Mouse (Mus musculus) liver, postnatal 0 days (tissue): ENCODE measurements around the gene Igfbp3. TPM values are rescaled to one million over a fixed set of nuclear protein-coding genes. Genes with fewer than 3 reads are reported as not detected.
"Not testable (repeated sequence)": the region's sequence is repeated elsewhere in the genome, so short reads cannot be mapped to it uniquely, and the experiment has no call there.

Experiments
- ATAC-seq: fragments of 200-750 bp; cut with Nextera tagmentation; 2 replicates; pipeline ENCODE4 v1.8.0; 2017; ENCODE audit warnings: mild to moderate bottlenecking, moderate library complexity
- DNase-seq: peaks from one replicate; pipeline ENCODE4 v3.0.0-alpha.2; 2016
- H3K27ac ChIP-seq: fragments of 300-500 bp; sonication (generic); 2 replicates; pipeline ENCODE4 v1.5.1; 2014; ENCODE audit warnings: antibody characterized with exemption, moderate library complexity, mild to moderate bottlenecking, low read depth
- H3K27me3 ChIP-seq: fragments of 300-500 bp; sonication (generic); 2 replicates; pipeline ENCODE4 v1.6.1; 2014; ENCODE audit warnings: low read length, control low read depth, mixed read lengths; ENCODE audit not compliant: insufficient read depth
- H3K36me3 ChIP-seq: fragments of 300-500 bp; sonication (generic); replicated peaks from 2 replicates; pipeline ENCODE4 v1.6.1; 2014; ENCODE audit warnings: mild to moderate bottlenecking, control low read depth, low read length, moderate library complexity, mixed read lengths; ENCODE audit not compliant: insufficient read depth
- H3K4me1 ChIP-seq: fragments of 300-500 bp; sonication (generic); 2 replicates; pipeline ENCODE4 v1.6.1; 2014; ENCODE audit warnings: antibody characterized with exemption, mild to moderate bottlenecking, control low read depth; ENCODE audit not compliant: insufficient read depth
- H3K4me2 ChIP-seq: fragments of 300-500 bp; sonication (generic); 2 replicates; pipeline ENCODE4 v1.6.1; 2014; ENCODE audit warnings: low read depth, mild to moderate bottlenecking, low read length, moderate library complexity, mixed read lengths
- H3K4me3 ChIP-seq: fragments of 300-500 bp; sonication (generic); 2 replicates; pipeline ENCODE4 v1.5.1; 2014; ENCODE audit warnings: low read depth, low read length
- H3K9ac ChIP-seq: fragments of 300-500 bp; sonication (generic); replicated peaks from 2 replicates; pipeline ENCODE4 v1.6.1; 2014; ENCODE audit warnings: mild to moderate bottlenecking, moderate library complexity
- H3K9me3 ChIP-seq: fragments of 300-500 bp; sonication (generic); 2 replicates; pipeline ENCODE4 v1.6.1; 2016; ENCODE audit warnings: mild to moderate bottlenecking, control low read depth, low read length, mixed read lengths
- CTCF ChIP-seq: sonication (generic); IDR thresholded peaks from 2 replicates; pipeline ENCODE4 v1.5.1; 2016; ENCODE audit warnings: antibody characterized with exemption, low read depth
- EP300 ChIP-seq: IDR thresholded peaks from 2 replicates; pipeline ENCODE4 v1.6.1; 2016; ENCODE audit warnings: antibody characterized with exemption, low read depth, mild to moderate bottlenecking
- WGBS: fragments of 180-500 bp; shearing (Covaris S2); extraction: QIAGEN DNeasy Blood & Tissue Kit; methylation state at CpG from one replicate; pipeline ENCODE4 v1.1.7; 2014; ENCODE audit not compliant: insufficient replicate concordance; 5-methylcytosine and 5-hydroxymethylcytosine counted together
- polyA plus RNA-seq: library from polyadenylated mRNA; unstranded; fragments of >200 nt; fragmentation: Nextera tagmentation; extraction: Ambion mirVana; gene quantifications from 2 replicates; pipeline ENCODE4 v1.2.1, GENCODE M21; 2015

Igfbp3 gene
- polyA plus RNA-seq, 1 experiment from 2014 or later = 27.4 TPM

GRCm38 (mm10) chr11:7228107-7228506, 14.4 kb upstream of the Igfbp3 start:
- Histone ChIP-seq H3K4me1 (no peaks in the 10 kb centered on the region), H3K9me3 (no peaks in the 10 kb centered on the region), H3K4me2 (no peak overlapping the region), H3K36me3 (no peaks in the 10 kb centered on the region), H3K4me3 (no peak overlapping the region), H3K27me3 (no peaks in the 10 kb centered on the region), H3K9ac (no peak overlapping the region), H3K27ac (no peak overlapping the region)
- DNase-seq = no peak
- TF ChIP-seq EP300 = no peak
- TF ChIP-seq CTCF = no peak
- 74% methylated on average over 4 of the region's 4 CpGs for WGBS
- no peak for ATAC-seq

- TF ChIP-seq CTCF (no peak), EP300 (no peak)
- ATAC-seq (no peak), DNase-seq (no peak)
- Histone ChIP-seq H3K4me1 (no peaks in the 10 kb centered on the region), H3K4me3 (no peak overlapping the region), H3K27me3 (no peaks in the 10 kb centered on the region), H3K27ac (no peak overlapping the region), H3K9ac (no peak overlapping the region), H3K9me3 (no peaks in the 10 kb centered on the region), H3K36me3 (no peaks in the 10 kb centered on the region), H3K4me2 (no peak overlapping the region)
- WGBS = 75% methylated on average over 7 of the region's 7 CpGs
Measured at GRCm38 (mm10) chr11:7226810-7227550, 13.3 kb upstream of the Igfbp3 start.

- no peak overlapping the region for H3K4me2 ChIP-seq
- H3K27me3 ChIP-seq = no peaks in the 10 kb centered on the region
- no peak overlapping the region for H3K9ac ChIP-seq
- H3K36me3 ChIP-seq = no peaks in the 10 kb centered on the region
- DNase-seq (no peak), ATAC-seq (no peak)
- no peak overlapping the region for H3K27ac ChIP-seq
- H3K4me3 ChIP-seq = no peak overlapping the region
- no peak for TF ChIP-seq CTCF
- TF ChIP-seq EP300 = no peak
- H3K4me1 ChIP-seq = no peaks in the 10 kb centered on the region
- no peaks in the 10 kb centered on the region for H3K9me3 ChIP-seq
- WGBS = 72% methylated on average over 2 of the region's 2 CpGs
Measured at GRCm38 (mm10) chr11:7226200-7226599, 12.5 kb upstream of the Igfbp3 start.

GRCm38 (mm10) chr11:7221826-7222225, 8.1 kb upstream of the Igfbp3 start:
- not testable (repeated sequence) for H3K4me3 ChIP-seq, H3K4me2 ChIP-seq, ATAC-seq, H3K36me3 ChIP-seq, H3K27me3 ChIP-seq, H3K9me3 ChIP-seq, H3K9ac ChIP-seq, H3K27ac ChIP-seq, H3K4me1 ChIP-seq, DNase-seq
- WGBS = 66% methylated on average over 8 of the region's 8 CpGs
- peak; percentile 31 for TF ChIP-seq CTCF

- Histone ChIP-seq H3K4me1 (no peaks in the 10 kb centered on the region), H3K9me3 (no peaks in the 10 kb centered on the region), H3K4me3 (no peak overlapping the region), H3K36me3 (no peaks in the 10 kb centered on the region), H3K9ac (no peak overlapping the region), H3K4me2 (no peak overlapping the region), H3K27ac (no peak overlapping the region), H3K27me3 (peaks cover 39% of the 10 kb centered on the region)
- peak; percentile 54 for DNase-seq
- TF ChIP-seq CTCF = peak; percentile 64
- no peak for TF ChIP-seq EP300
- 12% methylated on average over 8 of the region's 8 CpGs for WGBS
- ATAC-seq = no peak
Measured at GRCm38 (mm10) chr11:7215703-7216102, 2.0 kb upstream of the Igfbp3 start.

GRCm38 (mm10) chr11:7214761-7215160, 1.0 kb upstream of the Igfbp3 start:
- DNase-seq = no peak
- Histone ChIP-seq H3K4me2 (no peak overlapping the region), H3K27ac (no peak overlapping the region), H3K36me3 (no peaks in the 10 kb centered on the region), H3K9ac (no peak overlapping the region), H3K4me3 (no peak overlapping the region), H3K27me3 (peaks cover 39% of the 10 kb centered on the region), H3K4me1 (no peaks in the 10 kb centered on the region), H3K9me3 (no peaks in the 10 kb centered on the region)
- TF ChIP-seq CTCF (peak; percentile 58), EP300 (no peak)
- 5% methylated on average over 14 of the region's 14 CpGs for WGBS
- ATAC-seq = no peak
